Mouse (Mus musculus) embryonic facial prominence, embryonic 14.5 days (tissue): Measurements from ENCODE around the gene Satb1. TPM values are rescaled to one million over a fixed set of nuclear protein-coding genes. Genes with fewer than 3 reads are reported as not detected.

Source experiments
- ATAC-seq: fragments of 200-750 bp; cut with Nextera tagmentation; 2 replicates; pipeline ENCODE4 v1.8.0; 2017; ENCODE audit warnings: low read depth, moderate number of reproducible peaks, moderate TSS enrichment
- DNase-seq: peaks from one replicate; pipeline ENCODE4 v3.0.0-alpha.2; 2015; ENCODE audit warnings: low spot score
- H3K27ac ChIP-seq: fragments of 300-500 bp; sonication (generic); replicated peaks from 2 replicates; pipeline ENCODE4 v1.5.1; 2014; ENCODE audit warnings: low read depth, mild to moderate bottlenecking, low read length, moderate library complexity
- H3K27me3 ChIP-seq: fragments of 300-500 bp; sonication (generic); replicated peaks from 2 replicates; pipeline ENCODE4 v1.6.1; 2014; ENCODE audit warnings: low read length; ENCODE audit not compliant: control insufficient read depth, insufficient read depth
- H3K36me3 ChIP-seq: fragments of 300-500 bp; sonication (generic); 2 replicates; pipeline ENCODE4 v1.6.1; 2014; ENCODE audit warnings: low read length, mixed read lengths; ENCODE audit not compliant: control insufficient read depth, insufficient read depth
- H3K4me1 ChIP-seq: fragments of 300-500 bp; sonication (generic); 2 replicates; pipeline ENCODE4 v1.6.1; 2014; ENCODE audit warnings: antibody characterized with exemption, low read length; ENCODE audit not compliant: control insufficient read depth, insufficient read depth
- H3K4me2 ChIP-seq: fragments of 300-500 bp; sonication (generic); 2 replicates; pipeline ENCODE4 v1.6.1; 2014; ENCODE audit warnings: low read depth, mild to moderate bottlenecking, low read length, moderate library complexity, mixed read lengths
- H3K4me3 ChIP-seq: fragments of 300-500 bp; sonication (generic); 2 replicates; pipeline ENCODE4 v1.5.1; 2014; ENCODE audit warnings: low read depth, mild to moderate bottlenecking, low read length
- H3K9ac ChIP-seq: fragments of 300-500 bp; sonication (generic); 2 replicates; pipeline ENCODE4 v1.6.1; 2014; ENCODE audit warnings: low read depth, mild to moderate bottlenecking, low read length, moderate library complexity, mixed read lengths
- H3K9me3 ChIP-seq: fragments of 300-500 bp; sonication (generic); 2 replicates; pipeline ENCODE4 v1.6.1; 2016; ENCODE audit warnings: low read length; ENCODE audit not compliant: control insufficient read depth
- WGBS: fragments of 180-500 bp; shearing (Covaris S2); extraction: QIAGEN DNeasy Blood & Tissue Kit; methylation state at CpG from one replicate; pipeline ENCODE4 v1.1.7; 2014; 5-methylcytosine and 5-hydroxymethylcytosine counted together
- polyA plus RNA-seq: library from polyadenylated mRNA; unstranded; fragments of >200 nt; fragmentation: Nextera tagmentation; extraction: Ambion mirVana; gene quantifications from 2 replicates; pipeline ENCODE4 v1.2.1, GENCODE M21; 2014

The Satb1 gene
- polyA plus RNA-seq, 1 experiment from 2014 or later, result 18.8 TPM

- WGBS, result 85% methylated on average over 4 of the region's 4 CpGs
- no peaks in the 10 kb centered on the region for H3K9me3 ChIP-seq
- ATAC-seq (no peak), DNase-seq (no peak)
- H3K4me1 ChIP-seq, result no peaks in the 10 kb centered on the region
- no peak overlapping the region for H3K4me3 ChIP-seq
- H3K9ac ChIP-seq, result no peak overlapping the region
- no peaks in the 10 kb centered on the region; the same call in 1 of the 2 replicates for H3K27me3 ChIP-seq
- no peak overlapping the region for H3K4me2 ChIP-seq
- H3K36me3 ChIP-seq, result no peaks in the 10 kb centered on the region
- no peak overlapping the region for H3K27ac ChIP-seq
Observed at GRCm38 (mm10) chr17:51752142-51752541, 80.9 kb downstream of the Satb1 start.

- ATAC-seq (no peak), DNase-seq (no peak)
- no peak overlapping the region for H3K9ac ChIP-seq
- H3K36me3 ChIP-seq, result no peaks in the 10 kb centered on the region
- H3K27me3 ChIP-seq, result no peaks in the 10 kb centered on the region
- no peak overlapping the region for H3K4me2 ChIP-seq
- H3K4me1 ChIP-seq, result peaks cover 21% of the 10 kb centered on the region; the same call in 1 of the 2 replicates
- H3K4me3 ChIP-seq, result no peak overlapping the region
- no peaks in the 10 kb centered on the region for H3K9me3 ChIP-seq
- 70% methylated on average over 9 of the region's 9 CpGs for WGBS
- no peak overlapping the region for H3K27ac ChIP-seq
Observed at GRCm38 (mm10) chr17:51747204-51747603, 85.9 kb downstream of the Satb1 start.

- Histone ChIP-seq H3K4me2 (no peak overlapping the region), H3K4me3 (no peak overlapping the region), H3K9me3 (no peaks in the 10 kb centered on the region), H3K27me3 (no peaks in the 10 kb centered on the region), H3K27ac (no peak overlapping the region), H3K9ac (no peak overlapping the region), H3K4me1 (peaks cover 32% of the 10 kb centered on the region), H3K36me3 (peaks cover 4% of the 10 kb centered on the region; the same call in 1 of the 2 replicates)
- DNase-seq (no peak), ATAC-seq (no peak)
- WGBS, result 69% methylated on average over 10 of the region's 10 CpGs
Observed at GRCm38 (mm10) chr17:51742502-51742901, 90.6 kb downstream of the Satb1 start.

GRCm38 (mm10) chr17:51741126-51741525 lies 92.0 kb downstream of the Satb1 start:
- no peak for DNase-seq
- Histone ChIP-seq H3K4me2 (no peak overlapping the region), H3K36me3 (peaks cover 4% of the 10 kb centered on the region; the same call in 1 of the 2 replicates), H3K4me1 (peaks cover 22% of the 10 kb centered on the region), H3K27ac (no peak overlapping the region), H3K4me3 (no peak overlapping the region), H3K9ac (no peak overlapping the region), H3K9me3 (no peaks in the 10 kb centered on the region), H3K27me3 (no peaks in the 10 kb centered on the region)
- 87% methylated on average over 10 of the region's 10 CpGs for WGBS
- ATAC-seq, result no peak

- no peaks in the 10 kb centered on the region for H3K27me3 ChIP-seq
- H3K4me1 ChIP-seq, result peaks cover 18% of the 10 kb centered on the region
- no peak overlapping the region for H3K9ac ChIP-seq
- no peak for DNase-seq
- no peak overlapping the region for H3K27ac ChIP-seq
- H3K9me3 ChIP-seq, result no peaks in the 10 kb centered on the region
- 67% methylated on average over 15 of the region's 15 CpGs for WGBS
- peaks cover 4% of the 10 kb centered on the region; the same call in 1 of the 2 replicates for H3K36me3 ChIP-seq
- no peak overlapping the region for H3K4me3 ChIP-seq
- ATAC-seq, result no peak; the same call in 1 of the 2 replicates
- no peak overlapping the region for H3K4me2 ChIP-seq
Observed at GRCm38 (mm10) chr17:51740246-51740645, 92.8 kb downstream of the Satb1 start.

- Histone ChIP-seq H3K36me3 (no peaks in the 10 kb centered on the region), H3K9ac (no peak overlapping the region), H3K4me2 (no peak overlapping the region), H3K27ac (no peak overlapping the region), H3K9me3 (no peaks in the 10 kb centered on the region), H3K4me1 (no peaks in the 10 kb centered on the region), H3K27me3 (no peaks in the 10 kb centered on the region), H3K4me3 (no peak overlapping the region)
- 89% methylated on average over 2 of the region's 2 CpGs for WGBS
- DNase-seq (no peak), ATAC-seq (no peak)
Observed at GRCm38 (mm10) chr17:51724486-51724885, 108.6 kb downstream of the Satb1 start.

- Histone ChIP-seq H3K27me3 (no peaks in the 10 kb centered on the region), H3K4me2 (no peak overlapping the region), H3K9ac (no peak overlapping the region), H3K4me3 (no peak overlapping the region), H3K36me3 (no peaks in the 10 kb centered on the region), H3K27ac (no peak overlapping the region), H3K4me1 (no peaks in the 10 kb centered on the region), H3K9me3 (no peaks in the 10 kb centered on the region)
- DNase-seq, result no peak
- WGBS, result 67% methylated on average over 6 of the region's 6 CpGs
- no peak for ATAC-seq
Observed at GRCm38 (mm10) chr17:51695711-51696110, 137.4 kb downstream of the Satb1 start.

- Histone ChIP-seq H3K27ac (no peak overlapping the region), H3K4me2 (no peak overlapping the region), H3K4me3 (no peak overlapping the region), H3K4me1 (no peaks in the 10 kb centered on the region), H3K9me3 (no peaks in the 10 kb centered on the region), H3K27me3 (no peaks in the 10 kb centered on the region), H3K9ac (no peak overlapping the region), H3K36me3 (no peaks in the 10 kb centered on the region)
- 73% methylated on average over 2 of the region's 2 CpGs for WGBS
- ATAC-seq (no peak), DNase-seq (no peak)
Observed at GRCm38 (mm10) chr17:51695271-51695670, 137.8 kb downstream of the Satb1 start.

GRCm38 (mm10) chr17:51690526-51690925 lies 142.6 kb downstream of the Satb1 start:
- Histone ChIP-seq H3K9me3 (no peaks in the 10 kb centered on the region), H3K4me2 (no peak overlapping the region), H3K9ac (no peak overlapping the region), H3K27ac (no peak overlapping the region), H3K36me3 (no peaks in the 10 kb centered on the region), H3K27me3 (no peaks in the 10 kb centered on the region), H3K4me3 (no peak overlapping the region), H3K4me1 (no peaks in the 10 kb centered on the region)
- ATAC-seq (no peak), DNase-seq (peak; percentile 70)
- 33% methylated on average over 2 of the region's 2 CpGs for WGBS
